Mouse (Mus musculus): Measurements from ENCODE around the gene Asxl2. TPM values are rescaled to one million over a fixed set of nuclear protein-coding genes. Genes with fewer than 3 reads are reported as not detected.

Asxl2 gene
- polyA plus RNA-seq, 2 experiments: 6.7 to 7.2 TPM

DNA sequence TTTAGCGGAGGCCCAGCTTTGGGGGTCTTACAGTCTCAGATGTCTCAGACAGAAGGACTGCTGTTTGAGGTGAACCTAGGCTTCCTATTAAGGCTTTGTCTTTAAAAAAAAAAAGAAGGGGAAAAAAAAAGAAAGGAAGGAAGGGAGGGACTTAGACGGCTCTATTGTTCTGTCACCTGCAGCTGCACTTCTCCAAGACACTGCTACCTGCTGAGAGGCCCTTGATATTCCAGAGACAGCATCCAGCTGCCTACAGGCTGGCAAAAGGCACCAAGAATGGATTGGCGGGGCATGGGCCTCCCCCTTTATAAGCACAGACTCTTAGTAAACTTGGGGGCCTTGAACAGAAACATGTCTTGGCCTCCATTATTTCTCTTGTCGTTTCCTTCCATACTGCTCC is 11.7 kb upstream of the Asxl2 start:
- WGBS (ENCODE audit: insufficient replicate concordance): 78% methylated on average over 4 of the region's 4 CpGs
- ATAC-seq (ENCODE audit: insufficient read depth) (no peak), DNase-seq (ENCODE audit: low read depth in 3 of 3, low spot score in 3 of 3) (no peak)
- H3K9me3 ChIP-seq (ENCODE audit: control insufficient read depth, low read length): no peaks in the 10 kb centered on the region
- H3K27me3 ChIP-seq (ENCODE audit: control insufficient read depth, insufficient read depth, low read length): no peaks in the 10 kb centered on the region
- H3K27ac ChIP-seq: no peak overlapping the region
- H3K4me2 ChIP-seq (ENCODE audit: low read depth): no peak overlapping the region
- no peak overlapping the region for H3K9ac ChIP-seq (replicated peaks)
- H3K4me1 ChIP-seq (replicated peaks; ENCODE audit: control insufficient read depth in 2 of 2, insufficient read depth in 2 of 2, low read length in 1 of 2): no peaks in the 10 kb centered on the region
- TF ChIP-seq EP300 (IDR thresholded peaks at IDR 0.05; ENCODE audit: low read depth) (no peak), CTCF (IDR thresholded peaks at IDR 0.05; ENCODE audit: low read depth) (no peak)
- H3K36me3 ChIP-seq (replicated peaks; ENCODE audit: control insufficient read depth, insufficient read depth, low read depth): no peaks in the 10 kb centered on the region; the same call in none of the 2 replicates
- no peak overlapping the region for H3K4me3 ChIP-seq (ENCODE audit: insufficient read depth in 1 of 2, low read depth in 2 of 2, low read length in 2 of 2)

- TF ChIP-seq EP300 (IDR thresholded peaks at IDR 0.05; ENCODE audit: low read depth) (no peak), CTCF (IDR thresholded peaks at IDR 0.05; ENCODE audit: low read depth) (no peak)
- Histone ChIP-seq H3K27me3 (ENCODE audit: control insufficient read depth, insufficient read depth, low read length) (no peaks in the 10 kb centered on the region), H3K9ac (replicated peaks) (no peak overlapping the region), H3K4me2 (ENCODE audit: low read depth) (no peak overlapping the region), H3K36me3 (replicated peaks; ENCODE audit: control insufficient read depth, insufficient read depth, low read depth) (no peaks in the 10 kb centered on the region; the same call in 1 of the 2 replicates), H3K4me1 (replicated peaks; ENCODE audit: control insufficient read depth in 2 of 2, insufficient read depth in 2 of 2, low read length in 1 of 2) (no peaks in the 10 kb centered on the region; a peak in 1 of 4 replicates), H3K27ac (no peak overlapping the region), H3K9me3 (ENCODE audit: control insufficient read depth, low read length) (no peaks in the 10 kb centered on the region), H3K4me3 (ENCODE audit: insufficient read depth in 1 of 2, low read depth in 2 of 2, low read length in 2 of 2) (no peak overlapping the region)
- 66% methylated on average over 3 of the region's 3 CpGs for WGBS (ENCODE audit: insufficient replicate concordance)
- ATAC-seq (ENCODE audit: insufficient read depth) (no peak), DNase-seq (ENCODE audit: low read depth in 3 of 3, low spot score in 3 of 3) (no peak)
Measured at GRCm38 (mm10) chr12:3418761-3419160, 7.9 kb upstream of the Asxl2 start.

GRCm38 (mm10) chr12:3420519-3420918 is 6.1 kb upstream of the Asxl2 start:
- no peaks in the 10 kb centered on the region; the same call in 1 of the 2 replicates for H3K36me3 ChIP-seq (replicated peaks; ENCODE audit: control insufficient read depth, insufficient read depth, low read depth)
- H3K9me3 ChIP-seq (ENCODE audit: control insufficient read depth, low read length): no peaks in the 10 kb centered on the region
- no peak for ATAC-seq (ENCODE audit: insufficient read depth)
- no peak overlapping the region for H3K4me2 ChIP-seq (ENCODE audit: low read depth)
- TF ChIP-seq EP300 (IDR thresholded peaks at IDR 0.05; ENCODE audit: low read depth): no peak
- no peak for TF ChIP-seq CTCF (IDR thresholded peaks at IDR 0.05; ENCODE audit: low read depth)
- DNase-seq (ENCODE audit: low read depth in 3 of 3, low spot score in 3 of 3): no peak
- H3K27me3 ChIP-seq (ENCODE audit: control insufficient read depth, insufficient read depth, low read length): no peaks in the 10 kb centered on the region
- no peak overlapping the region for H3K4me3 ChIP-seq (ENCODE audit: insufficient read depth in 1 of 2, low read depth in 2 of 2, low read length in 2 of 2)
- WGBS (ENCODE audit: insufficient replicate concordance): 47% methylated on average over 2 of the region's 2 CpGs
- H3K9ac ChIP-seq (replicated peaks): no peak overlapping the region
- peaks cover 3 to 8% of the 10 kb centered on the region in 2 experiments; a peak in 3 of 4 replicates for H3K4me1 ChIP-seq (replicated peaks; ENCODE audit: control insufficient read depth in 2 of 2, insufficient read depth in 2 of 2, low read length in 1 of 2)
- no peak overlapping the region for H3K27ac ChIP-seq

GRCm38 (mm10) chr12:3422786-3423185 is 3.9 kb upstream of the Asxl2 start:
- Histone ChIP-seq H3K27ac (no peak overlapping the region), H3K4me3 (ENCODE audit: insufficient read depth in 1 of 2, low read depth in 2 of 2, low read length in 2 of 2) (no peak overlapping the region), H3K4me2 (ENCODE audit: low read depth) (no peak overlapping the region), H3K9ac (replicated peaks) (no peak overlapping the region), H3K9me3 (ENCODE audit: control insufficient read depth, low read length) (no peaks in the 10 kb centered on the region), H3K36me3 (replicated peaks; ENCODE audit: control insufficient read depth, insufficient read depth, low read depth) (no peaks in the 10 kb centered on the region; the same call in 1 of the 2 replicates), H3K27me3 (ENCODE audit: control insufficient read depth, insufficient read depth, low read length) (no peaks in the 10 kb centered on the region), H3K4me1 (replicated peaks; ENCODE audit: control insufficient read depth in 2 of 2, insufficient read depth in 2 of 2, low read length in 1 of 2) (peaks cover 4 to 9% of the 10 kb centered on the region in 2 experiments; a peak in 3 of 4 replicates)
- WGBS (ENCODE audit: insufficient replicate concordance): 73% methylated on average over 1 of the region's 1 CpGs
- no peak for DNase-seq (ENCODE audit: low read depth in 3 of 3, low spot score in 3 of 3)
- ATAC-seq (ENCODE audit: insufficient read depth): no peak
- TF ChIP-seq EP300 (IDR thresholded peaks at IDR 0.05; ENCODE audit: low read depth) (no peak), CTCF (IDR thresholded peaks at IDR 0.05; ENCODE audit: low read depth) (no peak)

DNA sequence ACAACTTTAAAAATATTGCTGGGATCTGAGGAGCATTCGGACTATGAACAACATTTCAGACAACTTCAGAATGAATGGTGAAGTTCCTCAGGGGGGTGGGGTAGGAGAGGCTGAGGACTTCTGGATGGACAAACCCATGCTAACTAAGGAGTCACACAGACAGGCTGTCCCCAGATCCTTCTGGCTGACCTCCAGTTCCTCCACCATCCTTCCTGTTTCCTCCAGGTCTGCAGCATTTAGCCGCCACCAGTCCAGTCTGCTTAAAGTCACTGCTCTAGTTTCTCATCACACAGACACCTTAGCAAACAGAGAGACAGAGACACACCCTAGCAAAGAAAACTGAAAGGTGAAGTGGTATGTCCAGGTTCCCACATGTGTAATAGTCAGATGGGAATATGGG is 2.5 kb upstream of the Asxl2 start:
- no peak for ATAC-seq (ENCODE audit: insufficient read depth)
- H3K4me3 ChIP-seq (ENCODE audit: insufficient read depth in 1 of 2, low read depth in 2 of 2, low read length in 2 of 2): no peak overlapping the region
- 80% methylated on average over 2 of the region's 2 CpGs for WGBS (ENCODE audit: insufficient replicate concordance)
- no peaks in the 10 kb centered on the region for H3K27me3 ChIP-seq (ENCODE audit: control insufficient read depth, insufficient read depth, low read length)
- no peaks in the 10 kb centered on the region; the same call in 1 of the 2 replicates for H3K36me3 ChIP-seq (replicated peaks; ENCODE audit: control insufficient read depth, insufficient read depth, low read depth)
- H3K4me2 ChIP-seq (ENCODE audit: low read depth): peak overlapping the region; percentile 97; the same call in 1 of the 2 replicates
- no peak overlapping the region for H3K27ac ChIP-seq
- no peaks in the 10 kb centered on the region for H3K9me3 ChIP-seq (ENCODE audit: control insufficient read depth, low read length)
- peaks cover 10 to 15% of the 10 kb centered on the region in 2 experiments for H3K4me1 ChIP-seq (replicated peaks; ENCODE audit: control insufficient read depth in 2 of 2, insufficient read depth in 2 of 2, low read length in 1 of 2)
- TF ChIP-seq CTCF (IDR thresholded peaks at IDR 0.05; ENCODE audit: low read depth): no peak
- no peak for TF ChIP-seq EP300 (IDR thresholded peaks at IDR 0.05; ENCODE audit: low read depth)
- no peak overlapping the region for H3K9ac ChIP-seq (replicated peaks)
- DNase-seq (ENCODE audit: low read depth in 3 of 3, low spot score in 3 of 3): no peak
